Mouse (Mus musculus): ENCODE data around the gene Crybg1. TPM values are rescaled to one million over a fixed set of nuclear protein-coding genes. Genes with fewer than 3 reads are reported as not detected.
A peak's percentile ranks its signal among the peaks of the same experiment; 100 is the strongest.
"Not testable (repeated sequence)": the region's sequence is repeated elsewhere in the genome, so short reads cannot be mapped to it uniquely, and the experiment has no call there.

The Crybg1 gene
- polyA plus RNA-seq, 1 experiment from 2014 or later: 0.10 TPM

- H3K27ac ChIP-seq; H3K27me3 ChIP-seq; H3K36me3 ChIP-seq; H3K9ac ChIP-seq; H3K4me2 ChIP-seq; H3K4me1 ChIP-seq (replicated peaks); H3K4me3 ChIP-seq; ATAC-seq (ENCODE audit: low FRiP score); H3K9me3 ChIP-seq: not testable (repeated sequence)
- 94% methylated on average over 3 of the region's 3 CpGs for WGBS
Observed at GRCm38 (mm10) chr10:43980742-43981141, 167.9 kb downstream of the Crybg1 start.

DNA sequence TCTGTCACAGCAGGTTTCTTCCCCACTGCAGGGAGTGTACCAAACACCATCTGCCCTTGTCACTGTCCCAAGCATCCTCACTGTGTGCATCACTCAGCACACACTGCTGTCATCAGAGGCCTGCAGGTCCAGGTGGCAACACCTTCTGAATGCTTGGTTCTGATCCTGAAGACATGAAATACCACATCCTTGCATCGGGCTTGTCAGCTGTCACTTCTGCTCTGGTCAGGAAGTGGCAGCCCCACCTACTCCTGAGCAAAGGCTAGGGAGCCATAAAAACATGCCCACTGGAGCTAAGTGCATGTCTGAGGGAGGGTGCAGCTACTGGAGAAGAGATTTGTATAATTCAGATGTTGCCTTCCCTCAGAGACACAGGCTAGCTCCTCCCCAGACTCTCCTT, 168.6 kb downstream of the Crybg1 start:
- Histone ChIP-seq H3K4me3 (no peak overlapping the region), H3K4me1 (replicated peaks) (no peaks in the 10 kb centered on the region), H3K36me3 (no peaks in the 10 kb centered on the region), H3K27ac (no peak overlapping the region), H3K27me3 (no peaks in the 10 kb centered on the region), H3K4me2 (no peak overlapping the region), H3K9me3 (no peaks in the 10 kb centered on the region), H3K9ac (no peak overlapping the region)
- ATAC-seq (ENCODE audit: low FRiP score): no peak
- 81% methylated on average over 1 of the region's 1 CpGs for WGBS

- WGBS: 75% methylated on average over 3 of the region's 3 CpGs
- H3K4me2 ChIP-seq: no peak overlapping the region
- H3K27me3 ChIP-seq: no peaks in the 10 kb centered on the region
- no peak for ATAC-seq (ENCODE audit: low FRiP score)
- no peak overlapping the region for H3K9ac ChIP-seq
- H3K36me3 ChIP-seq: no peaks in the 10 kb centered on the region
- no peaks in the 10 kb centered on the region for H3K4me1 ChIP-seq (replicated peaks)
- H3K4me3 ChIP-seq: no peak overlapping the region
- H3K27ac ChIP-seq: no peak overlapping the region
- no peaks in the 10 kb centered on the region for H3K9me3 ChIP-seq
Observed at GRCm38 (mm10) chr10:43977353-43977752, 171.3 kb downstream of the Crybg1 start.

DNA sequence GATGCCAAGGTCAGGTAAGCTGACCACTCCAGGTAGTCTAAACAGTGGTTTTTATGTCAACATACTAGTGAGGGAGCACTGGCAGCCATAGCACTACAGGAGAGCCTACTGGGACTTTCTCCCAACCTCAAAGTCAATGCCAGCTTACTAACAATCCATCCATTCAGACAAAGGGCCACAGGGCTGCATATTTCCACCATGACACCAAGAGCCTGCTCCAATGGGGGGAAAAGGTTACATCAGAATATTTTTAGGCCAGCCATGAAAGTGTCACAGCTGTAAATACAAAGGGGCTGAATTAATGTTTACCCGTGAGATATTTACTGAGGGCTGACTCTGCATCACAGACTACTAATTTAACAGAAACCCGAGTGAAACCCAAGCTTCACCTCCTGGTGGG, 175.4 kb downstream of the Crybg1 start:
- Histone ChIP-seq H3K27ac (no peak overlapping the region), H3K9ac (no peak overlapping the region), H3K9me3 (no peaks in the 10 kb centered on the region), H3K4me1 (replicated peaks) (no peaks in the 10 kb centered on the region), H3K27me3 (no peaks in the 10 kb centered on the region), H3K36me3 (no peaks in the 10 kb centered on the region), H3K4me3 (no peak overlapping the region), H3K4me2 (no peak overlapping the region)
- no peak for ATAC-seq (ENCODE audit: low FRiP score)
- WGBS: 51% methylated on average over 2 of the region's 2 CpGs

GRCm38 (mm10) chr10:43964943-43965342, 183.7 kb downstream of the Crybg1 start:
- ATAC-seq (ENCODE audit: low FRiP score): no peak
- Histone ChIP-seq H3K4me2 (no peak overlapping the region), H3K9ac (no peak overlapping the region), H3K9me3 (no peaks in the 10 kb centered on the region), H3K36me3 (no peaks in the 10 kb centered on the region), H3K27ac (no peak overlapping the region), H3K4me1 (replicated peaks) (no peaks in the 10 kb centered on the region; the same call in 1 of the 2 replicates), H3K27me3 (no peaks in the 10 kb centered on the region), H3K4me3 (no peak overlapping the region)
- 61% methylated on average over 2 of the region's 2 CpGs for WGBS

GRCm38 (mm10) chr10:43953942-43954341, 194.7 kb downstream of the Crybg1 start:
- Histone ChIP-seq H3K4me2 (no peak overlapping the region), H3K4me1 (replicated peaks) (no peaks in the 10 kb centered on the region), H3K9me3 (no peaks in the 10 kb centered on the region), H3K9ac (no peak overlapping the region), H3K4me3 (no peak overlapping the region), H3K27me3 (no peaks in the 10 kb centered on the region), H3K27ac (no peak overlapping the region), H3K36me3 (no peaks in the 10 kb centered on the region; the same call in none of the 2 replicates)
- ATAC-seq (ENCODE audit: low FRiP score): peak; percentile 64

DNA sequence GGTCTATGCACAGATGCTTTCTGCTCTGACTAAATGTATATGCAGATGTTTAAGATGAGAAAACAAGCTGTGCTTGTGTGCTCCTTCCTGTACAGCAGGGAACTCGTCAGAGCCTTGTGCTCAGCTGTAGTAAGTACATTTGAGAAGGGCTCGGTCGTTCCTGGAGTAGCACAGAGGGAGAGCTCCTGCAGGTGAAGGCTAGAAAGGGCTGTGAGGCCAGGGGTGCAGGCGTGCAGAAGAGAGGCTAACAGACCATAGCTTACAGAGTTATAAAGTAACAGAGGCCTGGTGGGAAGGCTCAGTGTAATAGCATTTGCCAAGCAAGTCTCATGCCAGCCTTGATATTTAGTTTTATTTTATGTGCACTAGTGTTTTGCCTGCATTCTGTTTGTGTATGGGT, 203.2 kb downstream of the Crybg1 start:
- no peak overlapping the region for H3K27ac ChIP-seq
- no peak overlapping the region for H3K9ac ChIP-seq
- peaks cover 19% of the 10 kb centered on the region for H3K36me3 ChIP-seq
- no peak overlapping the region for H3K4me3 ChIP-seq
- no peaks in the 10 kb centered on the region for H3K9me3 ChIP-seq
- H3K4me1 ChIP-seq (replicated peaks): peaks cover 10% of the 10 kb centered on the region
- ATAC-seq (ENCODE audit: low FRiP score): no peak
- H3K27me3 ChIP-seq: no peaks in the 10 kb centered on the region
- 86% methylated on average over 4 of the region's 4 CpGs for WGBS
- no peak overlapping the region for H3K4me2 ChIP-seq

DNA sequence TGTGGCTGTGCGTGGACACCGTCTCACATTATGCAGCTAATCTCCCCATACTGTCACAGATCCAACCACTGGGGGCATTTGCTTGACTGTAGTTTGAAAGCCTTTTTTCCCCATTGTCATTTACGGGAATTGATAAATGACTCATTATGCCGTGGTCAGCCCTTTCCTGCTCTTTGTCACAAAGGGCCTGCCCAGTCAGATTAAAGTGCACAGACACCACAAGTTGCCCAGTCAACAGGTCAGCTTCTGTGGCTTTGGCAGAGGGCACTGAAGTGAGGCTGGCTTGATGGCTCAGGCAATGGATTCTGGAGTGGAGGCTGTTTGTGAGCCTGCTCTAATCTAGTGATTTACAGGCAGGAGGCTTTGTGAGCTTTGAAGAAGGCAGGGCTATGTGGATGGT, 204.9 kb downstream of the Crybg1 start:
- H3K27me3 ChIP-seq: no peaks in the 10 kb centered on the region
- H3K4me2 ChIP-seq: no peak overlapping the region
- peaks cover 19% of the 10 kb centered on the region for H3K36me3 ChIP-seq
- H3K4me1 ChIP-seq (replicated peaks): peaks cover 10% of the 10 kb centered on the region
- H3K27ac ChIP-seq: no peak overlapping the region
- no peak for ATAC-seq (ENCODE audit: low FRiP score)
- H3K9me3 ChIP-seq: no peaks in the 10 kb centered on the region
- H3K9ac ChIP-seq: peak overlapping the region; percentile 13; the same call in 1 of the 2 replicates
- no peak overlapping the region for H3K4me3 ChIP-seq
- WGBS: 24% methylated on average over 4 of the region's 4 CpGs

DNA sequence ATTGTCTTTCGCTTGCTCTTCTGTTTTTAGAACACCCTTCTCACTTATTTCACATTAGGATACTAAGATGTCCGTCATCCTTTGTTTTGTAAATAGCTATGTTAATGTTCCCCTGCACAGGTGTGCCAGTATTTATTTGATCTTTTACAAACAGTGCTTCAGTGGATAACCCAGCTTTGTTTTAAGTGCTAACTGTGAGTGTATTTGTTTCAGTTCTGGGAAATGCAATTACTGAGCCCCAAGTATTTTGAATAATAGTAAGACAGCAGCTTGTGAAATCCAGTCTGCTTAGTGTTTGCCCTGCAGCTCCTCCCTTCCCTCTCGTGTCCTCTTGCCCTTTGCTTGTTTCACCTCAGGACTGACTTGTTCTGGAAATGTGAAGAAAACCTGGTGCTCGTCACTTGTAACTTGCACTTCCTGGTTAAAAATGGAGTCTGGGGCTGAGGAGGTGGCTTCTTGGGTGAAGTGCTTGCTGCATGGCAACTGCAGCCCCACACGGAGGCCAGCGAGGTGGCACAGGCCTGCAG, 209.5 kb downstream of the Crybg1 start:
- Histone ChIP-seq H3K27ac (no peak overlapping the region), H3K36me3 (peaks cover 16% of the 10 kb centered on the region), H3K4me2 (no peak overlapping the region), H3K27me3 (no peaks in the 10 kb centered on the region), H3K4me3 (no peak overlapping the region), H3K4me1 (replicated peaks) (peaks cover 6% of the 10 kb centered on the region), H3K9me3 (no peaks in the 10 kb centered on the region), H3K9ac (no peak overlapping the region)
- WGBS: 82% methylated on average over 6 of the region's 6 CpGs
- ATAC-seq (ENCODE audit: low FRiP score): no peak

GRCm38 (mm10) chr10:43928596-43928995, 220.1 kb downstream of the Crybg1 start:
- no peak overlapping the region for H3K4me3 ChIP-seq
- 69% methylated on average over 5 of the region's 5 CpGs for WGBS
- peaks cover 45% of the 10 kb centered on the region for H3K36me3 ChIP-seq
- H3K9me3 ChIP-seq: no peaks in the 10 kb centered on the region
- no peak for ATAC-seq (ENCODE audit: low FRiP score)
- no peaks in the 10 kb centered on the region for H3K4me1 ChIP-seq (replicated peaks)
- no peak overlapping the region for H3K4me2 ChIP-seq
- H3K27me3 ChIP-seq: no peaks in the 10 kb centered on the region
- no peak overlapping the region for H3K9ac ChIP-seq
- no peak overlapping the region for H3K27ac ChIP-seq

GRCm38 (mm10) chr10:43927736-43928135, 220.9 kb downstream of the Crybg1 start:
- Histone ChIP-seq H3K9me3 (no peaks in the 10 kb centered on the region), H3K4me1 (replicated peaks) (no peaks in the 10 kb centered on the region), H3K27me3 (no peaks in the 10 kb centered on the region), H3K27ac (no peak overlapping the region), H3K4me3 (no peak overlapping the region), H3K36me3 (peaks cover 47% of the 10 kb centered on the region), H3K4me2 (no peak overlapping the region), H3K9ac (no peak overlapping the region)
- 81% methylated on average over 8 of the region's 8 CpGs for WGBS
- no peak for ATAC-seq (ENCODE audit: low FRiP score)

DNA sequence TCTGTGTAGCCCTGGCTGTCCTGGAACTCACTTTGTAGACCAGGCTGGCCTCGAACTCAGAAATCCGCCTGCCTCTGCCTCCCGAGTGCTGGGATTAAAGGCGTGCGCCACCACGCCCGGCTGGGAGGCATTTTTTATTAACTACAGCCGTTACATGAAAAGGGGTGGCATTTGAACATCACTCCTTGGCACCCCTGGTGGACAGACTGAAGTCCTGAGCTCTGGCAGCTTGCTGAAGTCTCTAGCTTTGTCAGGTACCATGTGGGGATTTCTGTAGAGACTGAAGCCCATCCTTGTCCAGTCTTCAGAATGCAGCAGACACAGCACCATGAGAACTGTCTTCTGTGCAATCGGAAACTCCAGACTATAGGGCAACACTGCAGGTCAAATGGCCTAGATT, 222.9 kb downstream of the Crybg1 start:
- H3K9me3 ChIP-seq; H3K27me3 ChIP-seq; H3K4me3 ChIP-seq; ATAC-seq (ENCODE audit: low FRiP score); H3K4me2 ChIP-seq; H3K27ac ChIP-seq; H3K4me1 ChIP-seq (replicated peaks); H3K9ac ChIP-seq: not testable (repeated sequence)
- peaks cover 39% of the 10 kb centered on the region for H3K36me3 ChIP-seq
- WGBS: 92% methylated on average over 9 of the region's 9 CpGs

GRCm38 (mm10) chr10:43923096-43923495, 225.6 kb downstream of the Crybg1 start:
- H3K9ac ChIP-seq: no peak overlapping the region
- no peak for ATAC-seq (ENCODE audit: low FRiP score)
- H3K4me1 ChIP-seq (replicated peaks): no peaks in the 10 kb centered on the region
- no peak overlapping the region for H3K4me2 ChIP-seq
- H3K4me3 ChIP-seq: no peak overlapping the region
- H3K36me3 ChIP-seq: peaks cover 15% of the 10 kb centered on the region
- H3K27ac ChIP-seq: no peak overlapping the region
- WGBS: 98% methylated on average over 3 of the region's 3 CpGs
- H3K9me3 ChIP-seq: no peaks in the 10 kb centered on the region
- H3K27me3 ChIP-seq: no peaks in the 10 kb centered on the region

Measured in hindbrain, embryonic 13.5 days (tissue).